Mouse (Mus musculus) hindbrain, embryonic 14.5 days (tissue): ENCODE measurements around the gene Stoml2. TPM values are rescaled to one million over a fixed set of nuclear protein-coding genes. Genes with fewer than 3 reads are reported as not detected.
A peak's percentile ranks its signal among the peaks of the same experiment; 100 is the strongest.

Experiments used
- ATAC-seq: fragments of 200-750 bp; cut with Nextera tagmentation; 2 replicates; pipeline ENCODE4 v1.8.0; 2017; ENCODE audit warnings: moderate number of reproducible peaks, mild to moderate bottlenecking, moderate TSS enrichment, moderate library complexity; ENCODE audit not compliant: low FRiP score
- DNase-seq: peaks from one replicate; pipeline ENCODE4 v3.0.0-alpha.2; 2015; ENCODE audit warnings: low spot score
- H3K27ac ChIP-seq: fragments of 300-500 bp; sonication (generic); 2 replicates; pipeline ENCODE4 v1.5.1; 2014; ENCODE audit warnings: mild to moderate bottlenecking, moderate library complexity
- H3K27me3 ChIP-seq: fragments of 300-500 bp; sonication (generic); 2 replicates; pipeline ENCODE4 v1.6.1; 2014; ENCODE audit warnings: mild to moderate bottlenecking, low read length, mixed read lengths; ENCODE audit not compliant: control insufficient read depth, insufficient read depth
- H3K36me3 ChIP-seq: fragments of 300-500 bp; sonication (generic); replicated peaks from 2 replicates; pipeline ENCODE4 v1.6.1; 2014; ENCODE audit not compliant: control insufficient read depth, insufficient read depth
- H3K4me1 ChIP-seq: fragments of 300-500 bp; sonication (generic); replicated peaks from 2 replicates; pipeline ENCODE4 v1.6.1; 2014; ENCODE audit warnings: antibody characterized with exemption, low read length, mixed read lengths; ENCODE audit not compliant: control insufficient read depth, insufficient read depth
- H3K4me2 ChIP-seq: fragments of 300-500 bp; sonication (generic); replicated peaks from 2 replicates; pipeline ENCODE4 v1.6.1; 2014; ENCODE audit warnings: mild to moderate bottlenecking, moderate library complexity
- H3K4me3 ChIP-seq: fragments of 300-500 bp; sonication (generic); replicated peaks from 2 replicates; pipeline ENCODE4 v1.5.1; 2014; ENCODE audit warnings: mild to moderate bottlenecking, low read length
- H3K9ac ChIP-seq: fragments of 300-500 bp; sonication (generic); 2 replicates; pipeline ENCODE4 v1.6.1; 2014
- H3K9me3 ChIP-seq: fragments of 300-500 bp; sonication (generic); 2 replicates; pipeline ENCODE4 v1.6.1; 2016; ENCODE audit warnings: low read length; ENCODE audit not compliant: control insufficient read depth
- WGBS: fragments of 180-500 bp; shearing (Covaris S2); extraction: QIAGEN DNeasy Blood & Tissue Kit; methylation state at CpG from one replicate; pipeline ENCODE4 v1.1.7; 2014; 5-methylcytosine and 5-hydroxymethylcytosine counted together
- polyA plus RNA-seq: library from polyadenylated mRNA; unstranded; fragments of >200 nt; fragmentation: Nextera tagmentation; extraction: Ambion mirVana; gene quantifications from 2 replicates; pipeline ENCODE4 v1.2.1, GENCODE M21; 2014

The Stoml2 gene
- polyA plus RNA-seq, 1 experiment from 2014 or later, result 215 TPM

DNA sequence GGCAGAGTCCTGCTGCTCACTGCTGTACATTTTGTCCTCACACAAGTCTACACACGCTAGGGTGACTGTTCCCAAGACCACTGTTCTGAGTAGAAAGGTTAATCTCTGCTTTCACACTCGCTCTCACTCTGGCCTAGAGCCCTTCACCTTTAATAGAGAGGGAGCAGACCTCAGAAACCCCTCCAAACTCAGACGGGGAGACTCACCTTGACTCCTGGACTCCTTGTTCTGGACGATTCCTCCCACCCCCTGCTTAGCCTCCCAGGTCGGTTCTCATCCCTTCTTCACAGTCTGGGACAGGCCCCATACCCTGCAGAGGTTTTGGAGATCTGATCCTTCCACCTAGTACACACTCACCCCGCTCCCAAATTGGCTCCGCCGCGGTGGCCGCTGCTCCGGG is 8.1 kb upstream of the Stoml2 start:
- H3K27ac ChIP-seq, result peak overlapping the region; percentile 81
- peak overlapping the region; percentile 75 for H3K4me3 ChIP-seq
- WGBS, result under 1% methylated on average over 11 of the region's 11 CpGs
- peaks cover 21% of the 10 kb centered on the region for H3K36me3 ChIP-seq
- no peak; the same call in 1 of the 2 replicates for ATAC-seq
- H3K4me1 ChIP-seq, result peaks cover 32% of the 10 kb centered on the region
- H3K9ac ChIP-seq, result peak overlapping the region; percentile 84
- H3K4me2 ChIP-seq, result peak overlapping the region; percentile 76
- no peak for DNase-seq
- no peaks in the 10 kb centered on the region for H3K27me3 ChIP-seq
- no peaks in the 10 kb centered on the region for H3K9me3 ChIP-seq

DNA sequence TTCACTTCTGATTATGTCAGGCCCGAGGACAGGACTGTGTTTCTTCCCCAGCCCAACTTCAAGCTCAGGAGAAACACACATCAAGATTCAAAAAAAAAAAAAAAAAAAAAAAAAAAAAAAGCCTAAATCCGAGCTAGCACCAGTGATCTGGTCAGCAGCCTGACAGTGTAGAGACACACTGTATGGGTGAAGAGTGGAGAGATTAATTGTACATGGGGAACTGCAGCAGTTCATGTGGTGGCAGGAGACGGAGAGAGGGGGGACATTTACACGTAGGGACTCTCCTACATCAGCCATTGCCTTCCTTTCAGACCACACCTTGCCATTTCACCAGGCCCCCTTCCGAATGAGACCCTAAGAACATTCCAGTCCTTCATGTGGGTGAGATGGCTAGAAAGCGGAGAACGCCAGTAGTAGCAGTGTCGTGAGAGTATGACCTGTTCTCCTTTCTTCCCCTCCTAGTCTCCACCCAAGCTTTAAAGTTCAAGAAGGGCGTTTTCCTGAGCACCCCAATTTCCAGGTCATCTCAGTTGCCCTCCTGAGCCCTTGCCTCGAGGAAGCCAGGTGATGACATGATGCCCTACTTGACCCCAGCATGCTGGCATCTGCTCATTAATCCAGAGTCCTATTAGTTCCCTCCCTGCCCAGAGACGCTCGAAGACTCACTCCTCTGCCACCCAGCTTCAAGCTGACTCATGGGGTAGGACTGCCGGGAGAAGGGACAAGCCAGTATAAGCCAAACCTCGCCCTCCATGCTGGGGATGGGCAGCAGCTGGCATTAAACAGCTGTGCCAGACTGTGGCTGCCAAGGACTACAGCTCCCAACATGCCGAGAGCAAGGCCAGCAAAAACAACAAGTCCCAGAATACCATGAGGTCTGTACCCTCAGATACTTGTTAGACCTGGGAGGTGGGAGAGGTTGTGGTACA is 7.3 kb upstream of the Stoml2 start:
- H3K36me3 ChIP-seq, result peaks cover 28% of the 10 kb centered on the region
- H3K27me3 ChIP-seq, result no peaks in the 10 kb centered on the region
- no peak overlapping the region for H3K27ac ChIP-seq
- peak overlapping the region; percentile 84 for H3K9ac ChIP-seq
- H3K4me2 ChIP-seq, result peak overlapping the region; percentile 76
- DNase-seq (peak; percentile 43), ATAC-seq (no peak)
- H3K4me3 ChIP-seq, result peak overlapping the region; percentile 75
- H3K4me1 ChIP-seq, result peaks cover 27% of the 10 kb centered on the region
- 59% methylated on average over 15 of the region's 15 CpGs for WGBS
- H3K9me3 ChIP-seq, result no peaks in the 10 kb centered on the region

- Histone ChIP-seq H3K27ac (no peak overlapping the region), H3K4me2 (peak overlapping the region; percentile 76), H3K4me3 (no peak overlapping the region), H3K36me3 (peaks cover 37% of the 10 kb centered on the region), H3K9ac (no peak overlapping the region; the same call in 1 of the 2 replicates), H3K9me3 (no peaks in the 10 kb centered on the region), H3K27me3 (no peaks in the 10 kb centered on the region), H3K4me1 (peaks cover 27% of the 10 kb centered on the region)
- ATAC-seq (no peak), DNase-seq (no peak)
- 77% methylated on average over 4 of the region's 4 CpGs for WGBS
These were observed 6.5 kb upstream of the Stoml2 start for GRCm38 (mm10) chr4:43037860-43038566.

GRCm38 (mm10) chr4:43036356-43036755 is 4.8 kb upstream of the Stoml2 start:
- Histone ChIP-seq H3K4me1 (peaks cover 38% of the 10 kb centered on the region), H3K4me3 (no peak overlapping the region), H3K36me3 (peaks cover 43% of the 10 kb centered on the region), H3K27ac (no peak overlapping the region), H3K4me2 (no peak overlapping the region), H3K9ac (no peak overlapping the region), H3K27me3 (no peaks in the 10 kb centered on the region), H3K9me3 (no peaks in the 10 kb centered on the region)
- DNase-seq (no peak), ATAC-seq (no peak)
- WGBS, result 86% methylated on average over 10 of the region's 10 CpGs

GRCm38 (mm10) chr4:43035851-43036250 is 4.3 kb upstream of the Stoml2 start:
- no peak for DNase-seq
- WGBS, result 87% methylated on average over 6 of the region's 6 CpGs

GRCm38 (mm10) chr4:43033481-43033880 is 2.0 kb upstream of the Stoml2 start:
- Histone ChIP-seq H3K9me3 (no peaks in the 10 kb centered on the region), H3K9ac (no peak overlapping the region), H3K36me3 (peaks cover 56% of the 10 kb centered on the region), H3K4me3 (no peak overlapping the region), H3K4me1 (peaks cover 33% of the 10 kb centered on the region), H3K27me3 (no peaks in the 10 kb centered on the region), H3K27ac (no peak overlapping the region), H3K4me2 (no peak overlapping the region)
- 86% methylated on average over 14 of the region's 14 CpGs for WGBS
- DNase-seq, result no peak
- ATAC-seq, result no peak

More at GRCm38 (mm10) chr4:43035851-43036250, 4.3 kb upstream of the Stoml2 start:
- Histone ChIP-seq H3K4me1 (peaks cover 38% of the 10 kb centered on the region), H3K9me3 (no peaks in the 10 kb centered on the region), H3K27ac (no peak overlapping the region), H3K4me3 (no peak overlapping the region), H3K9ac (no peak overlapping the region), H3K4me2 (no peak overlapping the region), H3K27me3 (no peaks in the 10 kb centered on the region), H3K36me3 (peaks cover 43% of the 10 kb centered on the region)
- no peak for ATAC-seq

DNA sequence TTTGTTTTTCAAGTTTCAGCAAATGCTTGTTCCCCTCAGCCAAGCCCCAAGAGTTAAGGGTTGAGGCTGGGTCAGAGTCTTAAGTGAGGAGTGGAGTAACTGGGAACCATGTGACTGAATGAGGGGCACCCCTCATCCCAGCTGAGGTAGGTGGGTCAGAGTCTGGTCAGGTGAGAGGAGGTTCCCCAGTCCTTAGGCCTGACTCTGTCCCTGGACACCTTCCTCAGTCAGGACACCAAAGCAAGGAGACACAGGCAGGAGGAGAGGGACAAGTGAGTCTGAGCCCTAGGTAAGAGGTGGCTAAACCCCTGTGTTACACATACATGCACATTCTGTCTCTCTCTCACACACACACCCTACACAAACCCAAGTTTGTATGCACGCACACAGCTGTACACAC is 991 bp upstream of the Stoml2 start:
- peaks cover 23% of the 10 kb centered on the region; the same call in 1 of the 2 replicates for H3K4me1 ChIP-seq
- no peaks in the 10 kb centered on the region for H3K27me3 ChIP-seq
- DNase-seq, result no peak
- no peak overlapping the region for H3K4me2 ChIP-seq
- no peaks in the 10 kb centered on the region for H3K9me3 ChIP-seq
- H3K4me3 ChIP-seq, result no peak overlapping the region
- 88% methylated on average over 1 of the region's 1 CpGs for WGBS
- H3K36me3 ChIP-seq, result peaks cover 66% of the 10 kb centered on the region
- no peak for ATAC-seq
- H3K27ac ChIP-seq, result no peak overlapping the region
- no peak overlapping the region for H3K9ac ChIP-seq

GRCm38 (mm10) chr4:43030780-43031230 is 705 bp downstream of the Stoml2 start:
- H3K4me1 ChIP-seq, result peaks cover 21% of the 10 kb centered on the region; the same call in 1 of the 2 replicates
- H3K9me3 ChIP-seq, result no peaks in the 10 kb centered on the region
- peak overlapping the region; percentile 91 for H3K9ac ChIP-seq
- peak overlapping the region; percentile 81 for H3K4me2 ChIP-seq
- DNase-seq, result peak; percentile 33
- peak; percentile 0; the same call in 1 of the 2 replicates for ATAC-seq
- no peaks in the 10 kb centered on the region for H3K27me3 ChIP-seq
- 2% methylated on average over 28 of the region's 28 CpGs for WGBS
- H3K4me3 ChIP-seq, result peak overlapping the region; percentile 82
- H3K36me3 ChIP-seq, result peaks cover 67% of the 10 kb centered on the region
- H3K27ac ChIP-seq, result peak overlapping the region; percentile 90

GRCm38 (mm10) chr4:43030352-43030751 is 1.2 kb downstream of the Stoml2 start:
- DNase-seq, result no peak
- no peak for ATAC-seq
- H3K27me3 ChIP-seq, result no peaks in the 10 kb centered on the region
- peaks cover 21% of the 10 kb centered on the region; the same call in 1 of the 2 replicates for H3K4me1 ChIP-seq
- H3K9ac ChIP-seq, result peak overlapping the region; percentile 91
- H3K4me2 ChIP-seq, result peak overlapping the region; percentile 81
- WGBS, result 78% methylated on average over 9 of the region's 9 CpGs
- peak overlapping the region; percentile 82 for H3K4me3 ChIP-seq
- H3K36me3 ChIP-seq, result peaks cover 63% of the 10 kb centered on the region
- no peak overlapping the region for H3K27ac ChIP-seq
- H3K9me3 ChIP-seq, result no peaks in the 10 kb centered on the region
